Mouse (Mus musculus) thymus, adult 2 months (tissue): ENCODE data around the gene Pde9a.
A peak's percentile ranks its signal among the peaks of the same experiment; 100 is the strongest.

Experiments
- CTCF ChIP-seq: fragments of 200-500 bp; IDR thresholded peaks from 2 replicates; pipeline ENCODE4 v1.5.1; 2012; ENCODE audit warnings: mild to moderate bottlenecking, control low read depth, low read length, moderate library complexity, borderline replicate concordance; ENCODE audit not compliant: control insufficient read depth, poor library complexity, insufficient read depth; ENCODE audit errors: extremely low read depth
- POLR2A ChIP-seq: fragments of 200-500 bp; IDR thresholded peaks from 2 replicates; pipeline ENCODE4 v1.6.1; 2012; ENCODE audit warnings: mild to moderate bottlenecking, low read length, control low read depth, moderate library complexity; ENCODE audit not compliant: control insufficient read depth, poor library complexity, insufficient read depth; ENCODE audit errors: extremely low read depth

DNA sequence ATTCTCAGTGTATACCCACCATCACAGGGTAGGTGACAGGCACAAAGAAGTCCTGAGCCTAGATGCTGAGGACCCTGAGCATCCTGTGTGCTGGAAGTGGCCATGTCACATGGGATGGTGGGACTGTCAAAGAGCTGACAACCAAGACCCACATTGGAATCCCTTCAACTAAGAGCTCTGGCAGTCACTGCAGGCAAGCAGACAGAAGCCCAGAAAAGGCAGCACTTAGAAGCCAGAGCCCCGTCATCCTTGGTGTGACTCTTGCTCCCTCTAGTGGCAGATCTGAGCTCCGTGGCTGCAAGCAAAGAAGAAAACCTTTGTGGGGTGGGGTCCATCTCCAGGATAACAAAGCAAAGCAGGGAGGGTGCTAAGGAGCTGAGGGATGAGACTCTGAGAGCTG is 106.4 kb downstream of the Pde9a start:
- no peak for TF ChIP-seq POLR2A
- peak; percentile 79; the same call in 1 of the 2 replicates for TF ChIP-seq CTCF
